Mouse (Mus musculus) adrenal gland, postnatal 36 days (tissue): ENCODE measurements at regions not wholly inside any gene's neighbourhood (a gene's known extent, or its start where the extent isn't known, plus 50 kb on each side); places are given as distances from the start of the nearest gene placed in this dataset.

Experiments used
- DNase-seq, 2 experiments: peaks; one replicate each; pipeline ENCODE4 v3.0.0; 2021; ENCODE audit warnings: mixed read lengths in 1 of 2

GRCm38 (mm10) chr12:28176016-28176415, 376.2 kb downstream of the Dcdc2c start:
- peak in 1 of 2 experiments; percentile 3 for DNase-seq

DNA sequence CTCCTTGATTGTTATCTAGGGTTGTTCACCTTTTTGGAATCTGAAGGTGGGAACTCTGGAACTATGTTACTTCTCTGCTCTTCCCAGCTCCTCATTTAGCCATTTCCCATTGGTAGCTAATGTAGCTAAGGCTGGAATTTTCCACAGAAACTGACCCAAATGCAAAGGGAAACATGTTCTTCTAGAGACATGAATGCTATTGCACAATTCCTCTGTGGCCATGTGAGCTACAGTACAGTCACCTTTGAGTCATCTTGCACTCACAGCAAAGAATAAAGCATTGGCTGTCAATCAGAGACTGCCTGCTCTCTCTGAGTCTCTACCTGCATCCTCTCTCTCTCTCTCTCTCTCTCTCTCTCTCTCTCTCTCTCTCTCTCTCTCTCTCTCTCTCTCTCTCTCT, 378.1 kb downstream of the Dcdc2c start:
- DNase-seq: peak; percentile 7 to 8

- no peak for DNase-seq
These were observed 393.4 kb downstream of the Dcdc2c start for GRCm38 (mm10) chr12:28158786-28159185.

- no peak for DNase-seq
These were observed 401.4 kb downstream of the Dcdc2c start for GRCm38 (mm10) chr12:28150759-28151158.

GRCm38 (mm10) chr12:28135810-28136592, 416.2 kb downstream of the Dcdc2c start:
- DNase-seq: no peak

DNA sequence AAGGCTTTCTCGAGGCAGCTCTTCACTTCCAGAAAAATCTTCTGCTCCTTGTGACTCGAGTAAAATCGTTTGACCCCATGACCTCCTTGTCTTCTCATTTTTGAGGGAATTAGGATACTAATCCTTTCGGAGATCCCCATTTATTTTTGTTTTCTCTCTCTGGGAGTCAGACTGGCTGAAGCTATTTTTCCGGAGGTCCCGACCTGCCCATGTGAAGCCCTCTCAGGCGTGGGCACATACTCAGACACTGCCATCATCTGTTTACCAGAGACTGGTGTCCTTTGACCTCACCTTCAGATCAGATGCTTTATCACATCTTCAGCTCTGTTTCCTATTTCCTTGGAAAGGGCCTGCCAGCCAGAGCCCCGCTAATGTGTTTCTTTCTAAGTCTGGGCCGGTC, 429.4 kb downstream of the Dcdc2c start:
- DNase-seq: peak in 1 of 2 experiments; percentile 0

GRCm38 (mm10) chr12:28120106-28120505, 432.1 kb downstream of the Dcdc2c start:
- DNase-seq: no peak

- DNase-seq: no peak
These were observed 461.5 kb downstream of the Dcdc2c start for GRCm38 (mm10) chr12:28090673-28091072.

GRCm38 (mm10) chr12:28085460-28085859, 466.7 kb downstream of the Dcdc2c start:
- no peak for DNase-seq

- DNase-seq: no peak
These were observed 475.6 kb downstream of the Dcdc2c start for GRCm38 (mm10) chr12:28076606-28077005.

- no peak for DNase-seq
These were observed 483.6 kb downstream of the Dcdc2c start for GRCm38 (mm10) chr12:28068584-28068983.

DNA sequence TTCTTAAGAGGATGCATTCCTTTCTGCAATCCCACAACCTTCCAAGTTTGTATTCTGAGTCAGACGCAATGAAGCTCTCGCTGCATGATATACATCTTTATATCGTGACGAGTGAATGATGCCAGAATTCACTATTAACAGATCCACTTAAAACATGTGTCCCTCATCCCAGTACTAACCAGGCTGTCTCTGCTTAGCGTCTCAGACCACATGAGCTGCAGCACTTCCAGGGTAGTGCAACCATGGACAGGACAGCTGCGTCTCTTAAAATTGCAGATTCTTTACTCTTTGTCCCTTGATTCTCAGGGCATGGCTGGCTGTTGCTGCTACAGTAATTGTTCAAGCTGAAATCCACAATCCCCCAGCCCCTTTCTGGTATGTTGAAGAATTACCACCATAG, 491.9 kb downstream of the Dcdc2c start:
- DNase-seq: no peak

DNA sequence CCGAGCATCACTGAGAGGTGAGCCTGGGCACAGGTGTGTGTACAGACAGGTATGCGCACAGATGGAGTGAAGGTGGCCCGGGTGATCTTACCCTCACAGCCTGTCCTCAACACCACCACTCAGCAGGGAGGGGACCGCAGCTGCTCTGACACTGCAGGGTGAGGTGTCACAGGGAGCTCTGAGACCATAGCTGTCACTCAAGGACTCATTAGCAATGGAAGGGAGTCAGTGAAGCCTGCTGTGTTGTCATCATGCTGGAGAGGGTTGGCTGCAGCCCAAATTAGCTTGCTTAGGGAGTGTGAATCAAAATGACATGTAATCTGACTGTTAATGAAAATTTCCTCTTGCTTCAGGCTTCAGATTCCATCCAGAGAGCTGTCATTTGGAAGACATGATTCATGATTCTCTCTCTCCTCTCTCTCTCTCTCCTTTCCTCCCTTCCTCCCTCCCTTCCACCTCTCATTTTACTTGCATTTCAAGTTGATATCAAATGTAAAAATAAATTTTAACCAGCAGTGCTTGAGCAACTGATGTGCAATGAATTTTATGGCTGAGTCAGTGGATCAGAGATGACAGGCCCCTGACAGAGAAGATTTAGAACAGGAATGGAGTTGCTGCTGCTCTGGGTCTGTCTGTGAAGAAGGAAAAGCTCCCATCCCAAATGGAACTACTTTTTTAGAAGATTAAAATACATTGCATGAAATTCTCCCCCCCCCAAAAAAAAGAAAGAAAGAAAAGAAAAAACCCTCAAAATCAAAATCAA, 496.5 kb downstream of the Dcdc2c start:
- peak; percentile 37 to 67 for DNase-seq

- DNase-seq: peak; percentile 7 to 20
These were observed 497.8 kb downstream of the Dcdc2c start for GRCm38 (mm10) chr12:28054444-28054843.

GRCm38 (mm10) chr12:28047989-28048388, 504.2 kb downstream of the Dcdc2c start:
- DNase-seq: no peak

DNA sequence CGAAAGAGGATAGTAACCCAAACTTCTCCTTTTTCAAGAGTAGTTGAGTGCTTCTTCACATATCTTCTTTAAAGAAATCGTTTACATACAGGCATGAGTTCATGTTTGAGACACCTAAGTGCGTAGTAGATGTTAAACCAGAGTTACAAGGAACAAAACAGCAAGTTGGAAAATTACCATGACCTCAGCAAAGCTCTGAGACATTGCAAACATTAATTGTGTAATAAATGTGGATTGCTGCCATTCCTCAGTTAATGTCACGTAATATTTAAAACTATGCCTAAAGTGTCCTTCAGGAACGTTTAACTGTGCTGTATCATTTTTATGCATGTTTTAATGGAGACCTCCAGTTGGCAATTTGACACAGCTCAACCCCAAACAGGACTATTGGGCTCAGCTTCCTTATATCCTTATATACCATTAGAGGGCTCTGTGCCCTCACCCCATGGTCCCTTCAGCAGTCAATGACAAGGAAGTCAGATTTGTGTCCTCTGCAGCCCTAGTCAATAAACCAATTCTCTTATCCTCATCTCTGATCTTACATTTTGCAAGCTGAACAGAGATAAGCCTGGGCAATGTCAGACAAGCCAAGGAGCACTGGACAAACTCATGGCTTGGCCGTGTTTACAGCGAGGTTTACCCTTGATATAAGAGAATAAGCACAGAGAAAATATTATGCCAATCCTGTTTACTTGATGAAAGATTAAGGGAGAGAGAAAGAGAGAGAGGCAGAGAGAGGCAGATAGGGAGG, 513.9 kb downstream of the Dcdc2c start:
- DNase-seq: no peak

DNA sequence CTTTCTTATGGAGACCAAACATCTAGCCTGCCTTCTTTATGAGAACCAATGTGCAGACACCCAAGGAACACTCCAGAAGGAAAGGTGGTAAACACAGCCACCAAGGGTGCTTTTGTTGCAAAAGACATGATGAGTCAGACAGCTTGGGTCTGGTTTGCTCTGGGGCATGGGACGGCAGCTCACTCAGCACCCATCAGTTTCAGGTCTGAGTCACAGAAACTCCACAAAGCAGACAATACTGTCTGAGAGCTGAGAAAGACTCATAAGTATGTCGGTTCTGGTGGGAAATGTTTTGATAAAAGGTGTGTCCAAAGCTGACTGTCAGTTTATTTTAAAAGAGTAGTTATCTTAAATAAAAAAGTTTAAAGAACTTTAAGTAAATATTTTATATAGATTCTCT, 553.0 kb downstream of the Dcdc2c start:
- DNase-seq: peak; percentile 9 to 15

- peak; percentile 11 to 16 for DNase-seq
These were observed 560.0 kb downstream of the Dcdc2c start for GRCm38 (mm10) chr12:27992152-27992551.

DNA sequence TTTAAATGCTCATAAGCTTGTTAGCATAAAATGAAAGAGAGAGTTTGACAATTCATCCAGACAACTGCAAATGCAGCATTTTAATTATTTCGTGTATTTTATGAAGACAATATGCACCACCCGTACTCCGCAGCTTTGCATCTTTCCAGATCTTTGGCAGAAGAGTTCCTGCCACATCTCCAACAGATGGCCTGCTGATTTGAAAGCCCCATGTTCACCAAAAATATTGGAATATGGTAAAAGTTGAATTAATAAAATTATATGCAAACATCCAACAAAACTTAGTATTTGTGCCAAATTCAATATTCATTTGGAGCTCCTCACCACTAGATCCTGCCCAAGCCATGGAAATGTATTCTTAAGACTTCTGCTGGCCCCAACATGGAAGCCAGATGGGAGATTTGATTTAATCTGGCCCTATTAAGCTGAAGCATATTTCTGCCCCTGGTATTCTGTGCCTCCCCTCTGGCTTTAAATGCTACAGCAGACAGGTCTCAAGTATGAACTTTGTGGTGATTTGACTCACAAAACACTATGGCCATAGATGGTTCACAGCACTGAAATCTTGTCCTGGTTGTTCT, 567.8 kb downstream of the Dcdc2c start:
- no peak for DNase-seq

- no peak for DNase-seq
These were observed 573.8 kb downstream of the Dcdc2c start for GRCm38 (mm10) chr12:27978257-27978931.

DNA sequence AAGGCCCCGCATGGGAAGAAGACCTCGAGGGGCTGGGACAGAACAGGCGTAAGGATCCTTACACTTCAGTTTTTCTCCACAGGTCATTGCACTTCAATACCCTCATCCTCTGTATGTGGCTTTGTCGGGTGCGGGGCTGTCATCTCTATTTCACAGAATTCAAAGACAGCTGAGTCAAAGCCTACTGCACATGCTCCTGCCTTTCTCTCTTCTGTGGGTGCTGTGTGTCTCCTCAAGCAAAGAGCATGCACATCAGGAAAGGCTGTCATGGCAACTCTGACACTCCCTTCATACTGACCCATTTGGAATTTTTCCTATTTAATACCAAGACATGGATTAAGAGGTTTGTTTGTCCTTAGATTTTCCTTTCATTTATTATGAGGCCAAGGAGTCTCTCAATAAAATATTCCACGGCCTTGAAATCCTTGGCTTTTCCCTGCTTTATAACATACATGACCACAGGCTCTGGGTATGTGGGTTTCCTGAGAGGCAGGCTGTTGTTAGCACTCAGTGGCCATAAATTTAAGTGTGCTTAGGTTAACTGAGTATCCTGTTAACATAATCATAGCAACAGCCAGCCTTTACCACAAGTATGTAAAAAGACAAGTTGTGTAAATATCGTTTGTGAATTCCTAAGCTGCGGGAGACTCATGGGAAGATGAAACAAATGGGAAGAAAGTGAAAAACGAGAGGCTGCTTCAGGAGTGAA, 574.5 kb downstream of the Dcdc2c start:
- DNase-seq: no peak
